Mouse (Mus musculus) cerebellum, postnatal 36 days (tissue): Measurements from ENCODE around the gene Gse1.

Source experiments
- DNase-seq, 2 experiments: peaks; one replicate each; pipeline ENCODE4 v3.0.0; 2021 to 2022; ENCODE audit warnings: mixed read lengths in 2 of 2

The Gse1 gene

DNA sequence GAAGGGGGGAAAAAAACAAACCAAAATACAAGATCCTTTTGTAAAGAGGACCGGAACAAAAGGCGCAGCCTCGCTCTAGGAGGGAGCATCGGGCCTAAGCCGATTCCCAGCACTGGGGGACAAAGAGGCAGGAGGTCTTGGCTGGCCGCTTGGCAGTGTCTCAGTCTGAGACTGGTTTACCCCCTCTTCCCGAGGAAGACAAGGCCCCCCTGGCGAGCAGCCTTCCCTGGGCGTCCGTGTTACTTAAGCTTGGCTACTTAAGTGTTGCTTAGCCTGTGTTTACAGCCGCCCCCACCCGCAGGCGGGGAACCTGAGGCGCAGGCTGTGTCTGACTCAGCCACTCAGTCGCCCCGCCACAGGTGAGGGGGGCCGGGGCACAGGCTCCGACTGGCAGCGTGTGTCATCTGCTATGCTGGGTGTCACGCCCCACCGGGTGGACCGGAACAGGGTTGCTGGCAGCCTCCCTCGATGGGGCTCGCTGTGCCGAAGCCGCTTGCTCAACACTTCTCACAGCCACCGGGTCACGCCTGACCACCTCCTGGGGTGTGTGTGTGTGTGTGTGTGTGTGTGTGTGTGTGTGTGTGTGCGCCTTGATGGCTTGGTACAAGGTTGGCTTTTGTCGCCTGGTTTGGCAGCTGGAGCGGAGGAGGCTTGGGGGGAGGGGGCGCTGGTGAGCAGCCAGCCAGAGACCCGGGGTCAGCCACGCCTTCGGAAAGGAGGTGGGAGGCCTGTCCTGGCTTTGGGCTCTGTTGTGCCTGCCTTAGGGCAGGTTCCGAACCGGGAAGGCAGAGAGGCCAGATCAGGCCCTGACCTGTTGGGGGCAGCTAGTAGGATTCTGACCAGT is 310.4 kb downstream of the Gse1 start:
- peak; percentile 65 to 67 for DNase-seq

DNA sequence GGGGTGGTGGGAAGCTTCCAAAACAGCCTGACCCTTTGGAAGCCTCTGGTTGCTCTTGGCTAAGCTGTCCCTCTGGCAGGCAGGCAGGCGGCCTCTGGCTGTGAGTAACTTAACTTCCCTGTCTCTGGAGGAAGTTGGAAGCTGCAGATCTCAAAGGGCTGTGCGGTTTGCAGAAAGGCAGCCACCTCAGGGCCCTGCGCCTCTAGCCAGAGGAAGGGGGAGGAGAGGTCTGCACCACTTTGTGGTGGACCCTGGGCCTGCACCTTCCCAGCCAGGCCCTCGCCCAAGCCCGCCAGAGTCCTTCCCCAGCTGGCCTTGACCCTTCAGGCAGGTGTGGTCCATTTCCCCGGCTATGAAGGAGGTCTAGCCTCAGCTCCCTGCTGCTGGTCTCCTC is 311.1 kb downstream of the Gse1 start:
- DNase-seq: peak in 1 of 2 experiments; percentile 26

DNA sequence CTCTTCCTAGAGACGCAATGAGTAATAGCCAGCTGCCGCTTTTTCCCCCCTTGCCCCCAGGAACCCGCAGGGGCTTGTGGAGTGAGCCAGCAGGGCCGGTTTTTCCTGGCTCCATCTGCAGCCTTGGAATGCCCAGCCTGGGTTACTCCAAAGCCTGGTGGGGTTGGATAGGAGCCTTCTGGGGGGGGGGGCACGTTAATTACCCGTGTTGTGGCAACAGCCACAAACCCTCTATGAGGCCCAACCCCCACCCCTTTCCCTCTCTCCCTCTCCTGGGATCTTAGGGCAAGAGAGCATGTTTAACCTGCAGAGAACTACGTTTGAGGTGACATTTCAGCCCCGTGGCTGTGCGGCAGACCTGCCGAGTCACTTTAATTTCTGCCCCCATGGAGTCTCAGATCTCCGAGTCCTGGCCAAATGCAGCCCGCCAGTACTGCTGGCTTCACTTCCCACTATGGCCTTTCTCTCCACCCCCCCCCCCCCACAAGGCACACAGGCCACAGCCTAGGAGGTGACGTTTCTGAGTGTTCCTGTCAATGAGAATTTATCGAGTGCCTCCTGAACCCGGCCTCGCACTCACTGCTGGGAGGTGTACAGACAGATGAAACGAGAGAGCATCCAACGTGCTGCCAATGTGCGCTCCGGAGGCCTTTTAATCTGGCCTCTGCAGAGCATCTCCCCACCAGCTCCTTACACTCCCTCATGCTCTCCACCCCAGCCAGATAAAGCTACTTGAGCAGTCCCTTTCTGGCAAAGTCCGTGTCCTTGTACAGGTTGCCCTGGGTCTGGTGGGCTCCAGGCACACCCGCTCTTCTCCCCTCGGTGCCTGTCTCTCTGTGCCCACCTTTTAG is 311.7 kb downstream of the Gse1 start:
- DNase-seq: peak in 1 of 2 experiments; percentile 43

DNA sequence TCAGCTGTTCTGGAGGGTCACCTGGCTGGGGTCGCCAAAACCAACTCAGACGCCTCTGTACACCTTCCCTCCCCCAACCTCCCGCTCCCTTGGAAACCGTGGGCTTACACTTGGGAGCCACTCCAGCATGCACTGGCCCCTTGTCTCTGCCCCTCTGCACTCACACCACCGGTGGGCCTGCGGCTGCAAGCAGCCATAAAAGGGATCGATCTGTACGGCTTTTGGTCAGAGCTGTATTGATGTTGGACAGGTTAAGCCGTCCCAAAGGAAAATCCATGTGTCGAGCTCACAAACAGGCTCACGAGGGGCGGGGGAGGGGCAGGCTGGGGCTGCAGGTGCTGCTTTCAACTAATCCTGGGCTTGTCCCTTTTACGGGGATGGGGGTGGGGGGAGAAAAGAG is 314.7 kb downstream of the Gse1 start:
- no peak for DNase-seq

DNA sequence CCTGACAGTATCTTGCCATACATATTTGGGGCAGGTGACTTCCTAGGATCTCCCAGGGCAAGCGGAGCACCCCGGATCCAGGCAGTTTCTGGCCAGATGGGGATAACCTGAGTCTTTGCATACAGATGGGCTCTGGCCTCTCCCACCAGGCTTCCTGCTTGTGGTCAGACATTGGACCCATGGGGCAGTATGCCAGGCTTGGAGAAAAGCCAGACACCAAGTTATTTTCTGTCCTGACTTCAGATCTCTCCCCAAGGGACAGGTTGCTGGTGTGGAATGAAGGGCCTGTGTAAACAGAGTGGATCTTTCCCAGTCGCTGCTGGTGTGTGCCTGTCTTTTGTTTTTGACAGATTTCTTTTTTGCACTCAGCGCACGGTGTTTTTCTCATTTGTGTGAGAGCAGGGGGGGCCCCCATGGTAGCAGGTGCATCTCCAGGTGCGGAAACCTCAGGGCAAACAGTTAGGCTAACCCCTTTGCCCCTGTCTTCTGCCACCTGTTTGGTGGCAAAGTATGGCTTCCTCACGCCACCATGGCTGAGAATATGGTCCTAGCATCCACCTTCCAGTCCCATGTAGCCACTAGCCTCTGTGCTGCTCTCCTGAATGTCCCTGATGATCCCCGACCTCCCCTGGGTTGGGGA is 315.3 kb downstream of the Gse1 start:
- DNase-seq: peak in 1 of 2 experiments; percentile 50

DNA sequence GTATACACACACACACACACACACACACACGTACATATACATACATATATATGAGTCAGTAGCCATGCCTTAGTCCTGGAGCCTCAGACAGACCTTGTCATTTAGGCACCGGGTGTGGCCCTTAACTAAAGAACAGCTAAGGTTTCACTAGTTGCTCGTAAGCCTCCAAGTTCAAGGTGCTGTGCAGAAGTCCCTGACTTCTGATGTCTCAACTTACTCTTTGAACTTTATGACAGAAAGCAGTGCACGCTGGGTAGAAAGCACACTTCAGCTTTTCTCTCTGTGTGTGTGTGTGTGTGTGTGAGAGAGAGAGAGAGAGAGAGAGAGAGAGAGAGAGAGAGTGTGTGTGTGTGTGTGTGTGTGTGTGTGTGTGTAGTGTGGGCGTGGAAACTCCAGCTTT is 315.9 kb downstream of the Gse1 start:
- DNase-seq: no peak

DNA sequence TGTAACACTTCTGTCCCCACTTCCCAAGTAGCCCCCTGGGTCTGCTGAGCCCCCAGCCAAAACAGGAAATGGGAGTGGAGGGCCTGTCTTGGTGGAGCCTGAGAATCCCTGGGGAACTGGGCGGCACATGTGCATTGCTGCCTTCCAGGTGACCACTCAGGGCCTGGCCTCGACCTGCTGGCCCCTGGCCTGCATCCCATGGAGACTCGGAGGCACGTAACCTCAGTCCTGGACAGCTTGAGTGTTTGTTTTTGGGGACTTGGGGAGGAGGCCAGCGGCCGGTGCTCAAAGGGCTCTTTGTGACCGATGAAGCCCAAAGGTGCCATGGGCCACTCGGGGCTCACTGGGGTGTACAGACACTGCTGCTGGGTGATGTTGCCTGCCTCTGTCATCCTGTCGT is 319.3 kb downstream of the Gse1 start:
- DNase-seq: peak in 1 of 2 experiments; percentile 31

DNA sequence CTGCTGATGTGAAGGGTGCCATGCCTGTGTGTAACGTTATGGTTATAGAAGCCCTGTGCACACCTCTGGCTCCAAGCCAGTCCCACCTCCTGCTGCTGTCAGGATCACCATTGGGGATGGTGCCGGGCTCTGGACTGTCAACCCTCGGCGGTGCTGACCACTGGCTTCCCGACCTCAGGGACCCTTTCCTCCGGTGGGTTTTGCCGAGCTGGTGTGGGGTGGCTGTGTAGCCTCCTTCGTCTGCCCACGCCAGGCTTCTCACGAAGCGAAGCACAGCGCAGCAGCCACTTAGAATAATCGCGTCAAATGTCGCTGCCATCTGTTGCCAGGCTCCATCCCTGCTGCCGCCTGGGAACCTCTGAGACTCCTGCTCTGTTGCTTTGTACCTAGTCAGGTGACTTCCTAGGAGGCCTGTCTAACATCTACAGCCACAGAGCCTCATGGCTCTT is 320.1 kb downstream of the Gse1 start:
- DNase-seq: peak; percentile 71

DNA sequence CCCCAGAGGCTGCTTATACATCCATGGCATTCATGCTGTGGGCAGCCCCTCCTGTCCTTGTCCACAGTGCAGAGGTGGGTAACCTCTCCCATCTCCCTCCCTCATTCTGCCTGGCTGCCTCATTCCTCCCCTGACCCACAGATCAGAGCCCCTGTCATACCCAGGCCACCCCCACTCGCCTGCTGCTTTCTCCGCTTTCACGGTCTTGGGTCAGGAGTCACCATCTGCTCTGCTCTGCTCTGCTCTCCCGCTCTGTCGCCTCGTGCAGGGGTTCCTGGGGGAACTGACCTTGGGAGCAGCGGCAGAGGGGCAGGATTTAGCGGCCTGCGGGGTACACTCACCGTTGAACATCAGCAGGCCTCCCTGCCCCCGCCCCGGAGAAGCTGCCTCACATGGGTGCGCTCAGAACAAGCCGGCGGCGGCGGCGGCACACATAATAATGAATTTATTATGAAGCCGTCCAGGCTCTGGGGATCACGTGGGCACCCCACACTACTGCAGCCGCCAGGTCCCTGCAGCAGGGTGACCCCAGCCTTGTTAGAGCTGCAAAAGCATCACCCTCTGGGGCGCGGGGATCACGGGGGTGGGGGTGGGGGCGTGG is 321.2 kb downstream of the Gse1 start:
- peak; percentile 57 to 59 for DNase-seq

DNA sequence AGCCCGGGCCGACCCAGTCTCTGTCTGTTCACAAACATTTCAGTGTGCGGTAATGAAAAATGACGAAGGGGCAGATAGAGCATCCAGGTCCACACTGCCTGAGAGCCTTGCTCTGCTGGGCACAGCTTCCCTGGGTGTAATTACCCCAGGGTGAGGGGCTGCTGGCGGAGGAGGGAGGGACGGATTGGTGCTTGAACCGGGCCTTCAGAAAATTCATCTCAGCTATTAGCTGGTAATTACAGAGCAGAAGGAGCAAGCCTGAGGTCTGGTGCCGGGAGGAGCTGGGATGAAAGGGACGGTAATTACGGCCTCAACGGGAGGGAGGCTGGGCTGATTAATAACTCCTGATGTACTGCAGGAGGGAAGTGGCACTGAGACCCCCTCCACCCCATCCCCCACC is 321.7 kb downstream of the Gse1 start:
- no peak for DNase-seq

DNA sequence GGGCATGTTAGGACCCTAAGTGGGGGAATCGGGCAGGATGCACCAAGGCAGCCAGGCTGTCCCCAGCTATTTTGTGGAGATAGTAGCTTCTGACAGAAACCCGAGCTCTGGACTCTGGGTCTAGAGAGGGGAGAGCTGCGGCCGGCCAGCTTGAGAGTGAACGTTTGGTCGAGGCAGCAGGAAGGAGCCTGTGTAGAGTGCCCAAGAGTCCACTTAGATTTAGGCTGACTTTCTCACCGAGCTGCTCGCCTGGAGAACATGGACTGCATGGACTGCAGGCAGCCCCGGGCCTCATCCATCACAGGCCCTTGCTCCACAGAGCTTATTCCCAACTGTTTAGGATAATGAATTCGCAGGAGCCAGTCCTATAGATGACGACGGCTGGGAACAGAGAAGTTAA is 322.2 kb downstream of the Gse1 start:
- no peak for DNase-seq

DNA sequence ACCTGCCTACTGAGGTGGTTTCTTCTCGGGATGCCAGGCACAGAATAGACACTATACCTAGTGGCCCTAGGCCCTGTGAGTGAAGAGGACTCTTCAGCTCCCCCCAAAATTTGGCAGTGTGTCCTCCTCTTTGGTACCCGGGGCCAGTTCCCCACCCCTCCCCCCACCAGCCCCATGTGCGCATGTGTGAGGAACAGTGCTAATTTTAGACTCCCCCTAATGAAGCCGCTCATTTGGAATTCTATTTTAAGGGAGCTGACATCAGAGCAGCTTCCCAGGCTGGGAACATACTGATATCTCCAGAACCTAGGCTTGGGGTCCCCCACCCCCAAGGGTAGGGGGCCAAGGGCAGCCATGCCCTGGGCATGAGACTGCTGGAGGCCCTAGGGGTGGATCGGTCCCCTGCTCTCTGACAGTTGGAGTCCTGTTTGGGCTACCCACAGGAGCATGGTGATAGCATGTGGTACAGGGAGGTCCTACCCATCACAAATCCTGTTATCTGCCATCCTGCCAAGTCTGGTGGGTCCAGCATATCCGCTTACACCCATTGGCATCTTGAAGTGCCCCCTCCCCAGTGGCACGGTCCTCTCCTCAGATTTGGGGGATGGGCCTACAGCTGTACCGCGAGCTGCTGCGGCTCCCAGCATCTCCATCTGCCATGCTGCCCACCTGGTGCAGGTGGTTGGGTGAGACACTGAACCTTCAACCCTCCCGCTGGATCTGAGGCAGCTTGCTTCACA is 322.9 kb downstream of the Gse1 start:
- DNase-seq: peak in 1 of 2 experiments; percentile 64

DNA sequence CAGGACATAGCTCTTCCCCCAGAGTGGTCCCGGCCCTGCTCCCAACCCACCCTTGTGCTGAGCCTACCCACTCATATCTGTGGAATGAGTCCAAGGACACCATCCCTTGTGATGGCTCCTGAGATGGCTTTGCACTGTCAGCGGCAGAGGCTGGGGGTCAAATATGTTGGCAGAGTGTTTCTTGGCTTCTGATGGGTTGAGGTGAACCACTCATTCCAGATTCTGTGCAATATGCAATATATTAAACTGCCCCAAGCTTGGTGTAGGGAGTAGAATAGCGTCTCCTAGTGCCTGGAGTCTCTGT is 323.4 kb downstream of the Gse1 start:
- DNase-seq: peak in 1 of 2 experiments; percentile 32

DNA sequence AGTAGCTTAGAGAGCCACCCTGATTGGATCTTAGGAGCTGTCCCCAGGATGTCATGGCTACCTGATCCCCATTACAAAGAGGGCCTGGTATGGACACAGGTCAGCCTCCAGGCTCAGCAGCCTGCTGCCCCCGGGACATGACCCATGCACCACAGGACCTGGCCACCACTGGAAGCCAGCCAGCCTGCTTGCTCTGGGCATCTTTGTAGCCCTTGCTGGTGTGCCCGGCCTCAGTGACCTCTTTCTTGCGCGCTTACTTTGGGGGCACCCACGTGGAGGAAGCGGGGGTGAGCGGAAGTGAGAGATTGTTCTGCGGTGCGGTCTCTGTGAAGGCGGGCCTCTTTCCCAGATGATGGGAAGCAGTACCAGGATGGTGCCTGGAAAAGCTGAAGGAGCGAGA is 324.3 kb downstream of the Gse1 start:
- no peak for DNase-seq

DNA sequence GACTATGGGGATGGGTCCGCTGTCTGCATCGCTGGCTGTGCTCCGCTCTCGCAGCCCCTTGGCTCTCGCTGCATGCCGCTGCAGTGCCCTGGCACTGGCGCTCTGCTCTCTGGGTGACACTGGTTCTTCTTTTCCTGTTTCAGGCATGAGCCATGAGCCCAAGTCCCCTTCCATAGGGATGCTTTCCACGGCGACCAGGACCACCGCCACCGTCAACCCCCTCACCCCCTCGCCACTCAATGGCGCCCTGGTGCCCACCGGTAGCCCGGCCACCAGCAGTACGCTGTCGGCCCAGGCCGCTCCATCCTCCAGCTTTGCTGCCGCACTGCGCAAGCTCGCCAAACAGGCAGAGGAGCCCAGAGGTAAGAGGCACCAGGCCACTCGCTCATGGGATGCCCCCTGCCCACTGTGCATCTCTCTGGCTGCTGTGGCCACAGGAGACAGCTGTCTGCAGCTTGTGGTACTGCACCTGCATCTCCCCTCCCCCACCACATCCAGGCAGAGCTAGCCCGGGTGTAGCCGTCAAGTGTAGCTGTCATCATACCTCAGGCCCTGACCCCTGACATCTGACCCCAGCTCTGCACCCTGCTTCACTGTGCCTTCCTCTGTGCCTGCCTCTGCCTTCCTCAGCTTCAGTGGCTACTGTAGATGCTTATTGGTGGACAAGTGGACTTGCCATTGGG is 325.3 kb downstream of the Gse1 start:
- DNase-seq: no peak

DNA sequence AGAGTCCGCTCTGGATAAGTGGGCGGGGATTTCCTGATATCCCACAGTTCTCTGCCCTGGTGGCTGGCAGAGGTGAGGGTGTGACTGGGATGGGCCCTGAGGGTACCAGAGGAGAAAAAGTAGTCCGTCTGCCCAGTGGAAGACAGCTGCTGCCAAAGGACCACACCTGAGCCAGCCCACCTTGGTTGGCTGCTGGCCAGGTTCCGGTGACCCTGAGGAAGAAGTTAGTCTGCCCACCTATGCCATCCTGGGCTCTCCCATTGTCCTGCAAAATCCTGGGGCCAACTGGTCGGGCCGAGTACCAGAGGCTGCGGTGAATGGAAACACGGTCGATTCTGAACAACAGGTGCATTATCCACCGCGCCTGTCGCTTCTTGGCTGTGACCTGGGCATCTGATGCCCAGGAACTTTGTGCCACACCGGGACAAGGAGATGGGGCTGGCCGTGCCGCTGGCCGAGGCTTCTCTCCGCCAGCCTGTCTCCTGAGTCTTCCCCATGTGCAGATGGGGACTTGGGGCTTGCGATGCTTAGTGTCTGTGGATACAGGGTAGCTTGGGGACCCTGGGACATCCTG is 326.3 kb downstream of the Gse1 start:
- DNase-seq: no peak

DNA sequence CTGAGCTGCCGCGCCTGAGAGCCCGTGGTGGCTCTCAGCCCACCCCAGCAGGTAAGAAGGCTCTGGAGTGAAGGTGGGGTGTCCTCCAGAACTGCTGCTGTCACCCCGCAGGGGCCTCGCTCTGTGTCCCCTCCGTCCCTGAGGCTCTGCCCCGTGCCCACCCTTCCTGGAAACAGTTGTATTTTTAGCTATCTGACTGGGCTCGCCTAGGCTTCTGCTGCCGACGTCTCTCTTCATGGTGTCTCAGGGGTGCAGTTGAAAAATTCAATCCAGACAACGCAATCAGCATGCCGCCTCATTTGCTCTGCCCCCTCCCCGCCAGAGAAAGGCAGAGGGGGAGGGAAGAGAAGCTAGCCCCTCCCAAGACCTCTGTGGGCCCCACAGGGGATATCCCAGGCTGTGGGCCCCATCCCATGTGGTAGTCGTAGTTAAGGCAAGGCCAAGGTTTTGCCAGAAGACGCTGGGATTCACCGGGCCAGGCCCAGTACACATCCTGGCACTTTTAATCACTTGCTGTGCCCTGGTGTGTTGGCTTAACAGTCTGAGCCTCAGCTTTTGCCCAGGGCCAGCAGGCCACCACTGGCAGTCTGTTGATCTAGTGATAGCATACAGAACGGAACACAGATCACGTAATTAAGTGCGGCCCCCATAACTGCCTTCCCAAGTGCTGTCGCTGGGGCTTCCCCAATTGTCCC is 328.1 kb downstream of the Gse1 start:
- no peak for DNase-seq

DNA sequence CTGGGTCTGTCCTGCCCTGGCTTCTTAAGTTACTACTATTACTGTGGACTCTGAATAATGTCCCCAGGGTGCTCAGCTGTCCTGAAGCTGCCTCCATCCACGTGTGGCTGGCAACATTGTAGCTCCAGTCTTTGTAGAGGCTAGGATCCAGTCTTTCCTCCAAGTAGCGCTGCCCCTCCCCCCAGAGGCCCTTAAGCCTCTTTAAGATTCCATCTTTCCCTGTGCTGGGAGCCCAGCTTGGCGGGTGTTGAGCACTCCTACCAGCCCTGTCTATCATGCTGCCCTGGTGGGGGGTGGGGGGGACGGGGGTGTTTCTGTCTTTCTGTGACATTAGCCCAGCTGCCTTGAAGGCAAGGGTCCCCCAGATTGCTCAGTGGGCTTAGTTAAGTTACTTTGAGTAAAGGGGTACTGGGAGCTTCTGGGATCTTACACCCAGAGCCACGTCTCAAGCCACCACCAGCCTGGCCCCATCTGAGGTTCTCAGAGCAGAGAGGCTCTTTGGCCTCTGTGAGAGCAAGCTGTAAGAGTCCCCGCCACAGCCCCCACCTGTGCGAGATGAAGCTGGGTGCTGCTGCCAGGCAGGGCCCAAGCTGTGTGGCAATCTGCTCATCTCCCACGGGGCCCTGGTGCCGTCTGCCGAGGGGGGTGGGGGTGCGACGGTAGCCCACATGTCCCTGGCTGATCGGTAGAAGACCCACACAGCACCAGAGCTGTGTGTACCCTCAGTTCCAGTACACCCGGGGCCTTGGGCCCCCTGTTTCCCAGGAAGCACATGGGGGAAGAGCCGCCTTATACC is 329.1 kb downstream of the Gse1 start:
- DNase-seq: peak; percentile 62 to 68

DNA sequence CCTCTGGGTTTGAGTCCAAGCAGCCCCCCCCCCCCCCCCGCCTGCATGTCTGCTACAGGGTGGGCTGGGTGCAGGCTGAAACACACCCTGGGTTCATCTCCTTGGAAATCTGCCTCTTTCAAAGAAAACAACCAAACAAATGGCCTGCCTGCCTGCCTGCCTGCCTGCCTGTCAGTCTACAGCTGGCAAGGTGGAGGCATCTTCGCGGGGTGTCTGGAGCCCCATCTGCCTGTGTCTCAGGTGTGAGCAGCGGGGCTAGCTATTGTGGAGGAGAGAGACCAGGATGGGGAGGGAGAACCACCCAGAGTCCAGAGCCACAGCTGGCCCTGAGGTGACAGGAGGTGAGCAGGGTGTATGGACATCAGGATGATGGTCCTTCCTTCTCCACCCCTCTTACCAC is 329.9 kb downstream of the Gse1 start:
- no peak for DNase-seq

DNA sequence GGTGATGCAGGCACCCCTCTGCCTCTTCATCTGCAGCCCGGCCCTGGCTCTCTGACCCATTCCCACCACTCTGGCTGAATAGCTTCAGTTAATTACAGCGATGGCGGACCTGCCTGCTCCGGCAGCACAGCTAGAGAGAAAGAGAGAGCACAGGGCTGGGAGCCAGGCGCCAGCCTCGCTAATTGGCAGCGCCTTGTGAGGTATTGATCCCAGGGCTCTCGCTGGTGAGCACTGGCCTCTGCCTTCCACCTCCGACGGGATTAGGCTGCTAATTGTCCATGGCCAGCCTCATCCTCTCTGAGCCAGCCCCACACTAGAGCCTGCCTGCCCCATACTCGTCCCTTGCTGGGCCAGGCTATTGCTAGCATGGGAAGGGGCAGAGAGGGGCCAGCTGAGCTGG is 331.4 kb downstream of the Gse1 start:
- DNase-seq: no peak
